Mouse (Mus musculus) telencephalon, adult 2 months (tissue): ENCODE data around the gene Zbtb8os.
"Not testable (repeated sequence)": the region's sequence is repeated elsewhere in the genome, so short reads cannot be mapped to it uniquely, and the experiment has no call there.

ENCODE experiments used
- DNase-seq: peaks from one replicate; pipeline ENCODE4 v3.0.0-alpha.2; 2011; ENCODE audit warnings: low read depth, low spot score

Zbtb8os gene

GRCm38 (mm10) chr4:129332846-129333245 is 2.6 kb upstream of the Zbtb8os start:
- no peak for DNase-seq

- no peak for DNase-seq
Observed at GRCm38 (mm10) chr4:129334677-129335215, 749 bp upstream of the Zbtb8os start.

GRCm38 (mm10) chr4:129336291-129336690 is 796 bp downstream of the Zbtb8os start:
- no peak for DNase-seq

GRCm38 (mm10) chr4:129339743-129340142 is 4.2 kb downstream of the Zbtb8os start:
- DNase-seq = no peak

- no peak for DNase-seq
Observed at GRCm38 (mm10) chr4:129341888-129342287, 6.4 kb downstream of the Zbtb8os start.

GRCm38 (mm10) chr4:129342705-129343104 is 7.2 kb downstream of the Zbtb8os start:
- DNase-seq = no peak

GRCm38 (mm10) chr4:129346481-129347154 is 11.1 kb downstream of the Zbtb8os start:
- no peak for DNase-seq

GRCm38 (mm10) chr4:129350644-129351043 is 15.1 kb downstream of the Zbtb8os start:
- DNase-seq = peak; percentile 64

GRCm38 (mm10) chr4:129351111-129351510 is 15.6 kb downstream of the Zbtb8os start:
- peak; percentile 92 for DNase-seq

GRCm38 (mm10) chr4:129353176-129353575 is 17.7 kb downstream of the Zbtb8os start:
- DNase-seq = no peak

GRCm38 (mm10) chr4:129354236-129354635 is 18.7 kb downstream of the Zbtb8os start:
- DNase-seq = no peak

GRCm38 (mm10) chr4:129357613-129358163 is 22.2 kb downstream of the Zbtb8os start:
- DNase-seq = no peak

- not testable (repeated sequence) for DNase-seq
Observed at GRCm38 (mm10) chr4:129362238-129362637, 26.7 kb downstream of the Zbtb8os start.

GRCm38 (mm10) chr4:129362771-129363170 is 27.3 kb downstream of the Zbtb8os start:
- DNase-seq = no peak

- DNase-seq = no peak
Observed at GRCm38 (mm10) chr4:129363463-129363862, 28.0 kb downstream of the Zbtb8os start.

GRCm38 (mm10) chr4:129364379-129364778 is 28.9 kb downstream of the Zbtb8os start:
- DNase-seq = no peak

- no peak for DNase-seq
Observed at GRCm38 (mm10) chr4:129365224-129365623, 29.7 kb downstream of the Zbtb8os start.

- DNase-seq = no peak
Observed at GRCm38 (mm10) chr4:129371391-129371790, 35.9 kb downstream of the Zbtb8os start.

- no peak for DNase-seq
Observed at GRCm38 (mm10) chr4:129373202-129373976, 37.9 kb downstream of the Zbtb8os start.

- DNase-seq = no peak
Observed at GRCm38 (mm10) chr4:129374219-129374755, 38.8 kb downstream of the Zbtb8os start.

GRCm38 (mm10) chr4:129375000-129375399 is 39.5 kb downstream of the Zbtb8os start:
- no peak for DNase-seq

- DNase-seq = no peak
Observed at GRCm38 (mm10) chr4:129375821-129376220, 40.3 kb downstream of the Zbtb8os start.
